Mouse (Mus musculus) brown adipose tissue, adult 24 weeks (tissue): ENCODE results near the gene Kcnh5. TPM values are rescaled to one million over a fixed set of nuclear protein-coding genes. Genes with fewer than 3 reads are reported as not detected.

Source experiments
- H3K27ac ChIP-seq: fragments of 200-500 bp; replicated peaks from 2 replicates; pipeline ENCODE4 v1.5.1; 2012; ENCODE audit warnings: low read depth, mild to moderate bottlenecking, low read length
- H3K4me1 ChIP-seq: fragments of 200-500 bp; 2 replicates; pipeline ENCODE4 v1.6.1; 2012; ENCODE audit warnings: low read length, mixed read lengths; ENCODE audit not compliant: control insufficient read depth, insufficient read depth, insufficient read length
- H3K4me3 ChIP-seq: fragments of 200-500 bp; 2 replicates; pipeline ENCODE4 v1.5.1; 2012; ENCODE audit warnings: low read depth, mild to moderate bottlenecking, low read length, moderate library complexity; ENCODE audit not compliant: insufficient read depth
- polyA plus RNA-seq: library from polyadenylated mRNA; stranded (reverse); fragments of >200 nt; gene quantifications from 2 replicates; pipeline ENCODE4 v1.2.4, GENCODE M21; 2012; ENCODE audit not compliant: missing spikeins, insufficient read depth, insufficient read length

The Kcnh5 gene
- polyA plus RNA-seq, 1 experiment = not detected

DNA sequence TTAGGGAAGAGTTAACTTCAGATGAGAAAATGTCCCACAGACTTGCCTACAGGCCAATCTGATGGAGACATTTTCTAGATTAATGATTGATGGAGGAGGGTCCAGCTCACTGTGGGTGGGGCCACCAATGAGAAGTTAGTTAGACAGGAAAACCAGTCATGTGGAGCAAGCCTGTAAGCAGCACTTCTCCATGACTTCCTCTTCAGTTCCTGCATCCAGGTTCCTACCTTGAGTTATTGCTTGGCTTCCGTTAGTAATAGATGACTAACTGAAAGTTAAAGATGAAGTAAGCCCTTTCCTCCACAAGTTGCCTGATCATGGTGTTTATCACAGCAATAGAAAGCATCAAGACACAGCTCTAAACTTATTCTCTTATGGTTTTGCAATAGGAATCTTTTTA lies 290.1 kb downstream of the Kcnh5 start:
- Histone ChIP-seq H3K4me1 (no peaks in the 10 kb centered on the region), H3K27ac (no peak overlapping the region)

DNA sequence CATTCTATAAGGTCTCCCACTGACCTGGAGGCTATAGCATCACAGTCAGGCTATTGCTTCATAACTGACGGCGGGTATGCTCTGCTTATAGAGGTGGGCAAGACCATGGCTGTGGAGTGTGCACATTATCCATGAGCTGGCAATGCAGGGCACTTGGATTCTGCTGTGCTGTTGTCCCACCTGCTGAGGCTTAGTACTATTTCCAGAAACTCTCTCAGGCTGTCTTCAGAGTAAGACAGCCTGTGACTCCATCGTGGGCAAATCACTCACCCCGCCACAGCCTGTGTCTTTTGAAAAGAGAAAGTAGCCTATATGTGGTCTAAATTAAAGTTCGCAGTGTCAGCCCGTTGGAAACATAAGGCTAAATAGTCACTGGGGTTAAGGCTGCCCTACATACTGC lies 295.8 kb downstream of the Kcnh5 start:
- Histone ChIP-seq H3K4me1 (no peaks in the 10 kb centered on the region), H3K27ac (no peak overlapping the region)

More for the DNA sequence above, 290.1 kb downstream of the Kcnh5 start:
- H3K4me3 ChIP-seq = no peak overlapping the region

DNA sequence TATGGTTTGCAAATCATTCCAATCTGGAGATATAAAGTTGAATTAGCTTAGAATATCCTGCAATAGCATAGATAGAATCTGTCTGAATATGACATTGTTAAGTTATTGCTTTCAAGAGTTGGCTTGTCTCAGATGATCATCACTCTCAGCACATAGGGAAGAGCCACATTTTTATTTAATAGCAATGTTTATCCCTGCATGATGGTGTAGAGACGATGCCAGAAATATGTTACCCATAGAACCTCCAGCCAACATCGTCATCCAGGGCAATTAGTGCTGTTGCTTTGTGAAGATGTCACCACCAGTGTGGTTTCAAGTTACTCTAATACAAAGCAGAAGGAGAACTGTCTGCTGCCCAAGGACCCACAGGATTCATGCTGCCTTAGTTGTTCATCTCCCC lies 321.5 kb downstream of the Kcnh5 start:
- no peak overlapping the region for H3K27ac ChIP-seq
- H3K4me3 ChIP-seq = no peak overlapping the region
- H3K4me1 ChIP-seq = no peaks in the 10 kb centered on the region

More for the DNA sequence above, 295.8 kb downstream of the Kcnh5 start:
- no peak overlapping the region for H3K4me3 ChIP-seq

DNA sequence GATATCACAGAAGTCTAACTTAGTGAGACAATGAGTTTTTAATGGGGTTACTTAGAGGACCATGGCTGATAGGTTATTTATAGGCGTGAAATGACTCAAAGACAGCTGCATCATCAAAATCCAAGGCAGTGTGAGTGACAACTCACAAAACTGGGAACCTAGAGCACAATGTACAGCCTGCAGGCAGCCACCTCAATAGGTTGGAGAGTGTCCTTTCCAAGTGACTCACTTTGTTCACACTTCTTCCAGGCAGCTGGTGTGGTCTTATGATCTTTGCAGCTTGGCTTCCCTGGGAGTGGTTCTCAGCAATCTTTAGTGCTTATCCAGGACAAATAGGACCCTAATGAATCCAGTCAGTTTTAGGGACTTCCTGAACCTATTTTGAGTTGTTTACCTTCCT lies 322.9 kb downstream of the Kcnh5 start:
- Histone ChIP-seq H3K4me1 (no peaks in the 10 kb centered on the region), H3K27ac (no peak overlapping the region), H3K4me3 (no peak overlapping the region)

DNA sequence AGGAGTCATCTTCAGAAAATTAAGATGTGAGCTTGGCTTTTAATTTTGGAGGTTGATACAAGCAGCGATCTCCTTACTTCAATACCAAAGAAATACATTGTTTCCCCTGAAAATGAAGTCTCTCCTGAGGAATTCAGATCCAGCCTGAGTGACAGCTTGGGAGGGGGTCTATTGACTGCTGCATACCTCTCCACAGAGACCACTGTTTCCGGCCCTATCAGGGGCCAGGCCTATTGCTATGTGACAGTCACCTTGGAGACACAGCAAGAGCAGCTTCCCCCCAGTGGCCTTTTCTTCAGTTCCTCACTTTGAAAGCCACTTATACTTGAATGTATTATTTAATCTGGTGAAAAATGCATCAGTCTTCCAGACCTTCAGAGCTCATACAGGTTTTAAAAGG lies 326.8 kb downstream of the Kcnh5 start:
- Histone ChIP-seq H3K4me3 (no peak overlapping the region), H3K4me1 (no peaks in the 10 kb centered on the region), H3K27ac (no peak overlapping the region)

DNA sequence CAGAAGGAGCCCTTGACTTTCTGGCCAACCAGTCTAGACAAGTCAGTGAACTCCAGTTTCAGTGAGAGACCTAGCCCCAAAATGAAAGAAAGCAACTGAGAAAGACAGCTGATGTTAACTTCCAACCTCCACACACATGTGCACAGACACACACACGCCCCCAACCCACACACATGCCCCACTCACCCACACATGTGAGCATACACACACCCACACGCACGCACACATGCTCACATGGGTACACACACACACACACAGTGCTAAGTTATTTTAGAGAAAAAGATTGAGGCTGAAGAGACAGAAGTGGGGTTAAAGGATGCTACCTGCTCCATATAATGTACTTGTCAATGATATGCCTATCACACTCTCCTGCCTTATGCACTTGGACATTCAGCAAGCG lies 327.2 kb downstream of the Kcnh5 start:
- no peak overlapping the region for H3K27ac ChIP-seq

DNA sequence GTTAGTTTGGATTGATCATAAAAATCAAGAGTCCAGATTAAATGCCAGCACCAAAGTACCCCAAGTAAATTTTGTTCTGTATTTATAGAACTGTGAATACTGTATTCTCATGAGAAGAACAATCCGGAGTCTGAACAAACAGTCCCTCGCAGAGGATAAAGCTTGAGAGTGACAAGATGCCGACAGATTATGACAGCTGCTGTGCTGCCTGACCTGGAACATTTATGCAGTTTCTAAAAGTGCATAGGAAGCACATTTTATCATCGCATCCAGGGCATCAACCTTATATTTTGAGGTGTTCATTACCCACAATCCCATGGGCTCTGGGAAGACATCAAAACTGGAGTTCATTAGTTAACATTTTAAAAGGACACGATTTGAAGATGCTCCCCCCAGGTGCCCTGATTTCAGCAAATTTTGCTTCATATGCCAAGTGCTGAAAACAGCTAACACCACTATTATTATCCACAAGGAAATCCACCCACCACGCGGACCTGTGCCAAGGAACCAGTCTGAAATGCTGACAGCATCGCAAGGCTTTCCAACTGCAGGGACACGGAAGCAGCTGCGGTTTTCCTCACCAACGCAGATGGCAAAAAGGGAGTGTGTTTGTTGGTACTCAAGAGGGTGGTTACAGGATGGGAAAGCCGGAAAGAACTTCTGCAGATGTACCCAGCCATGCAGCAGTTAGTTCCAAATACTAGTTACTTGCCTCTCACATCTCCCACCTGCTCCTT lies 328.4 kb downstream of the Kcnh5 start:
- H3K4me1 ChIP-seq = no peaks in the 10 kb centered on the region

More for the DNA sequence above, 327.2 kb downstream of the Kcnh5 start:
- no peaks in the 10 kb centered on the region for H3K4me1 ChIP-seq
- no peak overlapping the region for H3K4me3 ChIP-seq

More for the DNA sequence above, 328.4 kb downstream of the Kcnh5 start:
- H3K27ac ChIP-seq = no peak overlapping the region
- H3K4me3 ChIP-seq = no peak overlapping the region

Other genes with a start within 250 kb of the Kcnh5 start
- 14.4 and 16.0 TPM in 2 replicates for gene Rhoj, start 131.0 kb upstream of the Kcnh5 start, polyA plus RNA-seq
- not detected in 2 replicates for gene Gphb5, start 239.4 kb upstream of the Kcnh5 start, polyA plus RNA-seq